9 mouse cellular contexts compared by ENCODE assay signal in the genomic region with DNA sequence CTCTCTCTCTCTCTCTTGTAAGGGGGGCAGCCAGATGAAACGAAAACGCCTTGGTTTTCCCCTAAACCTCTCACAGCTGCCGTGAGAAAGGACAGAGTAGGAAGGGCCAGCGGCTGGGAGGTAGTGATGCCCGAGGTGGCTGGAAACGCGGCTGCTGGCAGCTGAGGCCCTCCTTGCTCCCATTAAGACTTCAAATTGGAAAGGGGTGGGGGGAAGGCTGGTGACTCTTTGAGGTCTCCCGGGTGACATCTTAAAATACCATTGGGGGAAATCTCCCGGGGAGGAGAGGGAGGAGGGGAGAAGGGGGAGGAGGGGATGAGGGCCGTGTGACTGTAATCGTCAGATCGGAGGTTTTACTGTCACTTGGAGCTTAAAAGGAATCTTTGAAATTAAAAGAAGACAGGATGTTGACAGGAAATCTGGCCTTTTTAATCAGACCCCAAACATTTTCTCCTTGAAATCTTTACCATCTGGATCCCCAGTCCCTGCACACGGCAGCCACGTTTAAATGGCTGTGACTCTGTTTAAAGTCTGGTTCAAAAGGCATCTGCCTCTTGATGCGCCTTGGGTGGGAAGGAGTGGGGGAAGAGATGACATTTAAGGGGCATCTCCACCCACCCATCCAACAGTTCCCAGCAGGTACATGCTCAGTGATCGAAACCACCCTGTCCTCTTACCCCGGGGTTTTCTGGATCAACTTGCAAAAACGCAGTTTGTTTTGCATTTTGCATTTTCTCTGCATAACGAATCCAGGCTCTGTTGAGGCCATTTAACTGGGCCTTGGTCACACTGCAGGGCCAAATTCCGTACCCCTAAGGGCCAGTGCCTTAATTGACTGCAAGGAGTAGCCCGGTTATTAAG. TPM values are rescaled to one million over a fixed set of nuclear protein-coding genes. Genes with fewer than 3 reads are reported as not detected.
DNase-seq lines count a peak whose midpoint lies in the region; ATAC-seq and TF ChIP-seq lines count a peak whose summit lies in the region.
"Had no signal": no experiment of that assay in that cellular context is flagged by ENCODE, and none has a peak within 500 bp of the region (broad histone marks: within the 10 kb centered on the region; RNA-seq: fewer than 3 reads in every experiment).

No protein-coding gene starts in this region.

- peaks cover 2% of the 10 kb centered on the region; the same call in 1 of the 2 replicates for H3K4me1 ChIP-seq in small intestine, adult 2 months (ENCODE audit: control insufficient read depth, insufficient read depth, insufficient read length, low read length)
- 0 out of 2 replicates have a peak, but pooled peaks cover 5% of the 10 kb centered on the region for H3K4me1 ChIP-seq in kidney, embryonic 14.5 days (ENCODE audit: control insufficient read depth, insufficient read depth, low read length)

- peak overlapping the region; percentile 59 for H3K4me3 ChIP-seq in small intestine, adult 2 months (ENCODE audit: low read depth, low read length)
- H3K4me3 ChIP-seq in kidney, embryonic 14.5 days (ENCODE audit: low read length) = no peak overlapping the region
- H3K4me3 ChIP-seq: left cerebral cortex, adult 2 months had no signal

- no peak for TF ChIP-seq CTCF in small intestine, adult 2 months (IDR thresholded peaks at IDR 0.05; ENCODE audit: extremely low read depth, insufficient read length, insufficient replicate concordance, low read depth, low read length)

- no peaks in the 10 kb centered on the region for H3K9me3 ChIP-seq in kidney, embryonic 14.5 days (ENCODE audit: control insufficient read depth, low read length)

- peaks cover 91% of the 10 kb centered on the region for H3K27me3 ChIP-seq in small intestine, adult 2 months (ENCODE audit: control insufficient read depth, insufficient read depth, low read length)
- peaks cover 98% of the 10 kb centered on the region for H3K27me3 ChIP-seq in kidney, embryonic 14.5 days (ENCODE audit: control insufficient read depth, insufficient read depth, low read length)

- H3K9ac ChIP-seq in kidney, embryonic 14.5 days (ENCODE audit: low read depth, low read length) = no peak overlapping the region

- ATAC-seq in kidney, embryonic 14.5 days (ENCODE audit: low FRiP score, low TSS enrichment) = no peak
- ATAC-seq: activated CD4-positive, CD25-positive, alpha-beta regulatory T cell, adult 4 months had no signal

- no peak overlapping the region for H3K4me2 ChIP-seq in kidney, embryonic 14.5 days (replicated peaks; ENCODE audit: low read depth, low read length)

- peak; percentile 8 for DNase-seq in kidney, adult 18-20 months
- no peak for DNase-seq in kidney, adult 8-10 months
- DNase-seq in T-cell, adult 2 months (ENCODE audit: low spot score) = peak; percentile 62
- peak; percentile 44 for DNase-seq in forelimb bud, embryonic 11.5 days (ENCODE audit: low read depth, low spot score)
- DNase-seq in left cerebral cortex, adult 9 months (ENCODE audit: low spot score in 2 of 2) = no peak

- no peak for TF ChIP-seq POLR2A in small intestine, adult 2 months (IDR thresholded peaks at IDR 0.05; ENCODE audit: low read depth, low read length)

- no peaks in the 10 kb centered on the region for H3K36me3 ChIP-seq in small intestine, adult 2 months (ENCODE audit: control insufficient read depth, insufficient read depth, low read length)
- H3K36me3 ChIP-seq in kidney, embryonic 14.5 days (ENCODE audit: control insufficient read depth, insufficient read depth, low read length) = no peaks in the 10 kb centered on the region

- peak overlapping the region; percentile 30; the same call in 1 of the 2 replicates for H3K27ac ChIP-seq in small intestine, adult 2 months (ENCODE audit: insufficient read depth, low read depth, low read length)
- H3K27ac ChIP-seq in kidney, embryonic 14.5 days (ENCODE audit: low read depth, low read length) = no peak overlapping the region
- H3K27ac ChIP-seq: left cerebral cortex, adult 2 months had no signal

- 4% methylated on average over 21 of the region's 21 CpGs for WGBS in small intestine, adult 2 months
- WGBS in kidney, embryonic 14.5 days = 1% methylated on average over 21 of the region's 21 CpGs

RNA-seq across cellular contexts. Expression of gene Runx3, which starts 33.9 kb away (rescaled TPM):
- polyA plus RNA-seq in small intestine, adult 2 months (2012; rRNA removed) = 7.2 and 23.7 TPM in 2 replicates
- 0.11 TPM in 1 of 2 replicates, not detected in the other for polyA plus RNA-seq in kidney, embryonic 14.5 days (2014; fragmentation: Nextera tagmentation; extraction: Ambion mirVana)

Comparison
In these comparisons a context has a peak if more than half of its experiments do, and no peak if none do; other contexts are left out.
1. DNase-seq: peak in kidney, adult 18-20 months (single experiment), T-cell, adult 2 months (single experiment) and forelimb bud, embryonic 11.5 days (single experiment); none in kidney, adult 8-10 months (0 of 2) and left cerebral cortex, adult 9 months (0 of 2).